Mouse (Mus musculus): ENCODE results near the gene Rin2.
"Not testable (repeated sequence)": the region's sequence is repeated elsewhere in the genome, so short reads cannot be mapped to it uniquely, and the experiment has no call there.

The Rin2 gene

GRCm38 (mm10) chr2:145888766-145889480 is 213.9 kb downstream of the Rin2 start:
- no peak for DNase-seq (ENCODE audit: low spot score in 2 of 2)

DNA sequence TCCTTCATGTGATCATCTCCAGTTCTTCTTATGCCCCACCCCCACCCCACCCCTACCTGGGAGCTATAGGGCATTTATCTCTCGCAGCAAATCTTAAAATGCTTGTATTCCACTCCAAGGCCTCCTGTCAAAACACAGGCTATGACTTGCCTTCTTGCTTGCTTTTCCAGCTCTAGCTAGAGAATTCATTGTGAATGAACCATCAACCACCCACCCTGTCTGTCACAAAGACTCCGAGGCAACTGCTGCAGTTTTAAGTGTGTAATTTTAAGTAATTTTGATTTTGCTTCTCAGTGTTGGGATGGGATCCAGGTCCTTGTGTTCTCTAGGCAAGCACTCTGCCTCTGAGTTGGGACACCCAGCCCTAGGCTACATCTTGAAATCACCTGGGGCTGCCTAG is 215.6 kb downstream of the Rin2 start:
- DNase-seq (ENCODE audit: low spot score in 2 of 2), result no peak

- DNase-seq (ENCODE audit: low spot score in 2 of 2), result no peak
These were observed 218.7 kb downstream of the Rin2 start for GRCm38 (mm10) chr2:145893756-145894155.

GRCm38 (mm10) chr2:145898106-145898505 is 223.1 kb downstream of the Rin2 start:
- DNase-seq (ENCODE audit: low spot score in 2 of 2), result no peak

DNA sequence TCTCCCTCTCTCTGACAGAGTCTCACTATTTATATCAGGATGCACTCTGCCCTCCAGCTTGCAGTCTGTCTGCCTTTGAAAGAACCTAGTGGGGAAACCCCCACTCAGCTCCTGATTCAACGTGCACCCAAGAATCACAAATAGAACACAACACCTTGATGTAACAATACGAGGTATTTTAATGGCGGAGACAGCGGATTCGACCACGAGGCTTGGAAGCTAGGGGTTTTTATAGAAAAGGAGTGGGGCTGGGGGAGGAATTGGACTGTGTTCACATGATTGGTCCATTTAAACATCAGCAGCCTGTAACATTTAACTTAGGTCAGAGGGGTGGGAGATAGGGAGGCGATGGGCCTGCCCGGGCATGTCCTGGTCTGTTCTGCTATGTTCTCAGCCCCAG is 225.3 kb downstream of the Rin2 start:
- not testable (repeated sequence) for DNase-seq (ENCODE audit: low spot score in 2 of 2)

GRCm38 (mm10) chr2:145901861-145902260 is 226.8 kb downstream of the Rin2 start, which contains the start of gene Naa20:
TSS of gene Naa20 (plus strand) at chr2:145902099.
- no peak for DNase-seq (ENCODE audit: low spot score in 2 of 2)

DNA sequence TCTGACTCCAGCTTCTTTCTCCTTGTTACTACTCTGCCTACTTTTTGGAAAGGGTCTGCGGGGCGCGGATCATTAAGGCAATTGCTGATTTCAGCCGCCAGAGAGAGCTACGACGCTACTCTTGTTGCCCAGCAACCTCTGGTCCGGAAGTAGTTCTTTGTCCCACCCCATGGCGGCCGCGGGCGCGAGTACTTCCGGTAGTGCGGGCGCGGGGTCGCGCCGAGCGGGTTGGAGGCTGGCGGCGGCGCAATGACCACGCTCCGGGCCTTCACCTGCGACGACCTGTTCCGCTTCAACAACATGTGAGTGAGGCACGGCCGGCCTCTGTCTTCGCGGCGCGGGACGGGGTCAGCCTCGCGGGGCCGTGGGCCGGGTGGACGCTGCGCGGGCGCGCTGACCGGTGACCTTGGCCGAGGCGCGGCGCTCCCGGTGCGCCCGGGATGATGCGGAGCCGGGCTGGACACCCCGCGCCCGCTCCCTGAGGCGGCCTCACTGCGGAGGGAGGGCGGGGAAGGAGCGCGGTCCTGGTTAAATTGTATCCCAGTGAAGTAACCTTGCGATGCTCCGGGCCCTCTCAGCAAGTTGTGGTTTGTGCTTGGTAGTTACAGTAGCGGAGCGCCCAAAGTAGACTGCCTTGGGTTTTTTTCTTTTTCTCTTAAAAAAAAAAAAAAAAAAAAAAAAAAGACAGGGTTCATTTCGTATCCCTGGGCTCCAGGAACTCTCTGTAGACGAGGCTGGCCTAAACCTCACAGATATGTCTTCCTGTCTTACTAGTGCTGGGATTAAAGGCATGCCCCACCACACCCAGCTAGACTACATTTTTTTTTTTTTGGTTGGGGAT is 228.3 kb downstream of the Rin2 start:
- DNase-seq (ENCODE audit: low spot score in 2 of 2), result peak; percentile 90 to 93

- no peak for DNase-seq (ENCODE audit: low spot score in 2 of 2)
These were observed 229.1 kb downstream of the Rin2 start for GRCm38 (mm10) chr2:145903983-145904616.

DNA sequence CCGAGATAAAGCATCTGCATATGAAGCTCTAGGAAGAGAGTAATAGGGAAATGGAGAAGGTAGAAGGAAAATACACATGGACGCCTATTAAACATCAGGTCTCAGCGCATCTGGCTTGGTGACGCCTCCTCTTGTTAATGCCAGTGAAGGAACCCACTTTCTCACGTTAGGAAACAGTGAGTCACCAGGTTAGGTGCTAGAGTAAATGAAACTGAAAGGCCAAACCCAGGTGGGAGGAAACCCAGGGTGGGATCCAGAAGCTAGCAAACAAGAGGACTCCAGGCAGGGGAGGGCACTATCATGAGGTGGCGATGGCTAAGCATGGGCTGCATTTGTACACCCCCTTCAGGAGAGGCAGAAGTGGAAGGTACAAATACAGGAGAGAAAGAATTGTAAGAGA is 230.1 kb downstream of the Rin2 start:
- DNase-seq (ENCODE audit: low spot score in 2 of 2), result no peak

GRCm38 (mm10) chr2:145905884-145906283 is 230.9 kb downstream of the Rin2 start:
- not testable (repeated sequence) for DNase-seq (ENCODE audit: low spot score in 2 of 2)

- no peak for DNase-seq (ENCODE audit: low spot score in 2 of 2)
These were observed 246.1 kb downstream of the Rin2 start for GRCm38 (mm10) chr2:145920941-145921650.

DNA sequence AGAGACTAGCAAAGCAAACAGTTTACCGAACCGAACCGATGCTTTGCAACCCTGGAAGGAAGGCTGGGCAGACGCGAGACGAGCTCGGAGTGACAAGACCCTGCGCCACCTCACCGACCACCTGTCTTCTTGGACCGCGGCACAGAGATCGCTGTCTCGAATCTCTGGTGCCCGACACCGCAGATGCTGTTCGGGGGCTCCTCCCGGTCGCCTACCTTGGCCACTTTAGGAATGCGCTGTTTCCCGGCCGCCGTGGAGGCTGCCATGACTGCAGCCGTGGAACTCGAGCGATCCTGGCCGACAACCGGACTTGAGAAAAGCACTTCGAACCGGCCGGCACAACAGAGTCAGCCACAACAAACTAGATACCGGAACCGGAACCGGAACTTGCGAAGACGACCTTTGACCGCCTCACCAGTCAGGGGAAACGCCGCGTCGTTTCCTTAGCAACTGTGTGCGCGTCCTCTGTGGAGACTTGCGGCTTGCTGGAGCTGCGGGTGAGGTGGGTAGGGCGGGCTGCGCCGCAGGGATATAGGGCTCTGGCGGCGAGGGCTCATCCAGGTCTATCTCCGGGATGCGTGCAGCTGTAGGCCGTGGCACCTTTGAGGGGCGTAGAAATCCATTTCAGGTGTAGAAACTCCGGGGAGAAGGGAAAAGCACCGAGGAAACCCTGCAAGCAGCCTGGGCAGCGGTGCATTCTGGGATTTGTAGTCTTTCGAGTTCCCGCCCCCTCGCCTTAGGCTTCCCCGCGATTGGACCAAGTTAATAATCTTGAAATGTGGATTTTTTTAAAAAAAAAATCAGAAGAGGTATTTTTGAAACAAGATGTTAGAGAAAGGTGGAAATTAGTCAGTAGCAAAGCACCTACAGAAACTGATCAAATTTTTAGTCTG is 259.6 kb downstream of the Rin2 start, which contains the start of the genes Cfap61 and Crnkl1:
Cfap61 (plus strand) TSS at position 446 of the 893 bp plus-strand sequence.
Crnkl1 (minus strand) TSS at position 676 of the 893 bp plus-strand sequence.
- DNase-seq (ENCODE audit: low spot score in 2 of 2), result peak; percentile 93 to 95

- DNase-seq (ENCODE audit: low spot score in 2 of 2), result no peak
These were observed 262.0 kb downstream of the Rin2 start for GRCm38 (mm10) chr2:145936975-145937374.

Data from frontal cortex, postnatal 36 days (tissue).